Mouse (Mus musculus) urinary bladder, postnatal 10 days (tissue): Measurements from ENCODE around the gene Hip1.

Experiments used
- DNase-seq: peaks from one replicate; pipeline ENCODE4 v3.0.0; 2022; ENCODE audit warnings: low spot score

Hip1 gene

DNA sequence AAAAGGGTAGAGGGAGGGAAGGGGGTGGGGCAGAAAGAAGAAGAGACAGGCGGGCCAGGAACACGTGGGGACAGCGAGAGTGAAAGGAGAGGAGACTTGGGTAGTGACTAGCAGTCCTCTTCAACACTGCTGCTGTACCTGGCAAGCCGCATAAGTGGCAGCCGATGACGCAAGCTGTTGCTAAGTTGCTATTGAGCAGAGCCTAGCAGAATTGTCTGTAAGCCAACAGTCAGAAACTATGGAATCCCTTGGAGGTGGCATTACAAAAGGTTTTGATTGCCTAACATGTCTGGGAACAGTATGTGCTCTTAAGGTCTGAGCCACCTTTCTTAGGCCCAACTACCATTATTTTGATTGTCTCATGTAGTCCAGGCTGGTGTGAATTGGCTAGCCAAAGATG lies 176.6 kb downstream of the Hip1 start:
- DNase-seq, result no peak

DNA sequence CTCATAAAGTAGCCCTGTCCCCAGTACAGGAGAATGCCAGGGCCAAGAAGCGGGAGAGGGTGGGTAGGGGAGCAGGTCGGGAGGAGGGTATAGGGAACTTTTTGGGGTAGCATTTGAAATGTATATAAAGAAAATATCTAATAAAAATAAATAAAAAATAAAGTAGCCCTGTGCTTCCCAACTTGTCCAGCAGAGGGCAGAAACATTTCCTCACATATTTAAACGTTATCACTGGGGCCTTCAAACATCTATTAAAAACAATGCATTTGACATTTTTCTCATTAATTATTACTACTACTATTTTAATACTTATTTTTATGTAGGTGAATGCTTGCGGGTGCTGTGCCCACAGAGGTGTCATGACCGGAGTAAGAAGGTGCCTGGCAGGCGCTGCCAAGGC lies 177.1 kb downstream of the Hip1 start:
- DNase-seq, result no peak

DNA sequence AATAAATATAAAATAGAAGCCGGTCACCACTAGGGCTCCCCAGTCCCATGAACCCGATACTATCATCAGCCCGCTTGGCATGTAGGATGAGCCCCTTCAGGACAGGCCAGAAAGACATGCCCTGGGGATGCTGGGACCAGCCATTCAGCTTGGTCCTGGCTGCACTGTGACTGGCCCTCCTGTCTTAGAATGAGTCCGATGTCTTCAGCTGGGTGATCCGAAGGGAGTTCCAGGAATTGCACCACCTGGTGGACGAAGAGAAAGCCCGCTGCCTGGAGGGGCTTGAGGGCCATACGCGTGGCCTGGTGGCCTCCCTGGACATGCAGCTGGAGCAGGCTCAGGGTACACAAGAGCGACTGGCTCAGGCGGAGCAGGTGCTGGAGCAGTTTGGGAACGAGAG lies 181.4 kb downstream of the Hip1 start:
- DNase-seq, result no peak

DNA sequence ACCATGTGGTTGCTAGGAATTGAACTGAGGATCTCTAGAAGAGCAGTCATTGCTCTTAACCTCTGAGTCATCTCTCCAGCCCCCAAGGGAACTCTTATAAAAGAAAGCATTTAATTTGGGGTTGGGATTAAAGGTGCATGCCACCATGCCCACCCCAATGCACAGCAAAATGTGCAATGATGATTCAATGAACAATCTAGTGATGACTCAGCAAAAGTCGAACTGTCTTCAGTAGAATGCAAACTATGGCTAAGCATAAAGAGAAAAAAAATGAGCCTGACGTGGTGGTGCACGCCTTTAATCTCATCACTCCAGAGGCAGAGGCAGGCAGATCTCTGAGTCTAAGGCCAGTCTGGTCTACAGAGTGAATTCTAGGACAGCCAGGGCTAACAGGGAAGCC lies 182.3 kb downstream of the Hip1 start:
- DNase-seq, result no peak

DNA sequence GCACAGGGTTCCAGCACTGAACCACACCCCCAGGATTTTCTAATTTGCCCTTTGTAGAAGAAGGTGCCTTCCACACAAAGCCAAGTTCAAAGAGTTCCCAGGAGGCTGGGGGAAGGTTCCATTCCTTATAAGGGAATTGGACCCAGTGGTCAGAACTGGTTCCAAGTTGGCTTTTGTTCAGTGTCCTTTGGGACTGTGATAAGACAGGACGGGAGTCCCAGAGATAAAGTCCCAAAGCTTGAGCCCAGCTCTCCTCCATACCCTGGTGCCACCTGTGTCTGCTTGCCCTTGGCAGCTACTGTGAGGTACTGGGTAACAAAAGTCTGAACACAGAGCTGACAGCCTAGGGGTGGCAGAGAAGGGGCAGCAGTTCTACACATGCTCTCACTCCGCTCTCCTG lies 185.1 kb downstream of the Hip1 start:
- DNase-seq, result no peak

DNA sequence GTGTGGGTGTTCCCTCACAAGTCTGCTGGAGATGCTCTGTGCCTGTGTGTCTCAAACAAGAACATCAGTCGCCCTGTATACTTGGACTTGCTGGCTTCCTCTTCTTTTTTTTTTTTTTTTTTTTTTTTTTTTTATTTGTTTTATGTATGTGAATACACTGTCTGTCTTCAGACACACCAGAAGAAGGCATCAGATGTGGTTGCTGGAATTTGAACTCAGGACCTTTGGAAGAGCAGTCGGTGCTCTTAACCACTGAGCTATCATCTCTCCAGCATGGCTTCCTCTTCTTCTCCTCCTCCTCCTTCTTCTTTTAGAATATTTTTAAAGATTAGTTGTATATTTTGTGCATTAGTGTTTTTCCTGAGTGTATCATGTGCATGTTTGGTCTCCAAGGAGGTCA lies 187.4 kb downstream of the Hip1 start:
- peak; percentile 76 for DNase-seq
